Mouse (Mus musculus): Measurements from ENCODE around the gene Rassf3. TPM values are rescaled to one million over a fixed set of nuclear protein-coding genes. Genes with fewer than 3 reads are reported as not detected.

The Rassf3 gene
- total and polyA plus RNA-seq, 3 experiments, result 0.07 to 0.66 TPM; not detected in 1

- Histone ChIP-seq H3K36me3 (replicated peaks) (no peaks in the 10 kb centered on the region), H3K4me3 (ENCODE audit: low read depth, low read length) (no peak overlapping the region), H3K27me3 (ENCODE audit: insufficient read depth, low read length) (peaks cover 13% of the 10 kb centered on the region), H3K9me3 (replicated peaks) (no peaks in the 10 kb centered on the region), H3K4me1 (ENCODE audit: insufficient read depth, low read depth, low read length) (peaks cover 4% of the 10 kb centered on the region; the same call in 1 of the 2 replicates)
- DNase-seq (ENCODE audit: low spot score) (no peak), ATAC-seq (ENCODE audit: extremely low read depth, insufficient number of reproducible peaks, low FRiP score, poor library complexity, severe bottlenecking) (no peak)
- TF ChIP-seq POLR2AphosphoS5 (IDR thresholded peaks at IDR 0.05; ENCODE audit: insufficient replicate concordance, low read depth, low read length), result no peak
- no peak for TF ChIP-seq GATA2 (IDR thresholded peaks at IDR 0.05; ENCODE audit: borderline replicate concordance, low read depth, low read length)
- no peak for TF ChIP-seq GATA1 (IDR thresholded peaks at IDR 0.05; ENCODE audit: borderline replicate concordance, low read length)
- no peak for TF ChIP-seq TAL1 (conservative IDR thresholded peaks at IDR 0.05; ENCODE audit: low read depth, low read length)
- TF ChIP-seq CTCF (IDR thresholded peaks at IDR 0.05; ENCODE audit: low read depth, low read length), result no peak
Measured at GRCm38 (mm10) chr10:121507755-121508544, 31.8 kb upstream of the Rassf3 start.

- peaks cover 4% of the 10 kb centered on the region; the same call in 1 of the 2 replicates for H3K4me1 ChIP-seq (ENCODE audit: insufficient read depth, low read depth, low read length)
- no peak overlapping the region for H3K4me3 ChIP-seq (ENCODE audit: low read depth, low read length)
- H3K36me3 ChIP-seq (replicated peaks), result no peaks in the 10 kb centered on the region
- no peak for DNase-seq (ENCODE audit: low spot score)
- peak; percentile 34; the same call in 1 of the 2 replicates for ATAC-seq (ENCODE audit: extremely low read depth, insufficient number of reproducible peaks, low FRiP score, poor library complexity, severe bottlenecking)
- peaks cover 13% of the 10 kb centered on the region for H3K27me3 ChIP-seq (ENCODE audit: insufficient read depth, low read length)
- no peak for TF ChIP-seq POLR2AphosphoS5 (IDR thresholded peaks at IDR 0.05; ENCODE audit: insufficient replicate concordance, low read depth, low read length)
- no peak for TF ChIP-seq TAL1 (conservative IDR thresholded peaks at IDR 0.05; ENCODE audit: low read depth, low read length)
- TF ChIP-seq CTCF (IDR thresholded peaks at IDR 0.05; ENCODE audit: low read depth, low read length), result no peak
- no peak for TF ChIP-seq GATA1 (IDR thresholded peaks at IDR 0.05; ENCODE audit: borderline replicate concordance, low read length)
- TF ChIP-seq GATA2 (IDR thresholded peaks at IDR 0.05; ENCODE audit: borderline replicate concordance, low read depth, low read length), result no peak
- no peaks in the 10 kb centered on the region for H3K9me3 ChIP-seq (replicated peaks)
Measured at GRCm38 (mm10) chr10:121506731-121507583, 30.8 kb upstream of the Rassf3 start.

GRCm38 (mm10) chr10:121505929-121506328 is 29.8 kb upstream of the Rassf3 start:
- Histone ChIP-seq H3K9me3 (replicated peaks) (no peaks in the 10 kb centered on the region), H3K4me1 (ENCODE audit: insufficient read depth, low read depth, low read length) (peaks cover 4% of the 10 kb centered on the region; the same call in 1 of the 2 replicates), H3K4me3 (ENCODE audit: low read depth, low read length) (no peak overlapping the region), H3K27me3 (ENCODE audit: insufficient read depth, low read length) (peaks cover 13% of the 10 kb centered on the region), H3K36me3 (replicated peaks) (no peaks in the 10 kb centered on the region)
- DNase-seq (ENCODE audit: low spot score) (no peak), ATAC-seq (ENCODE audit: extremely low read depth, insufficient number of reproducible peaks, low FRiP score, poor library complexity, severe bottlenecking) (no peak)
- no peak for TF ChIP-seq CTCF (IDR thresholded peaks at IDR 0.05; ENCODE audit: low read depth, low read length)
- no peak for TF ChIP-seq GATA2 (IDR thresholded peaks at IDR 0.05; ENCODE audit: borderline replicate concordance, low read depth, low read length)
- no peak for TF ChIP-seq POLR2AphosphoS5 (IDR thresholded peaks at IDR 0.05; ENCODE audit: insufficient replicate concordance, low read depth, low read length)
- TF ChIP-seq TAL1 (conservative IDR thresholded peaks at IDR 0.05; ENCODE audit: low read depth, low read length), result no peak
- no peak for TF ChIP-seq GATA1 (IDR thresholded peaks at IDR 0.05; ENCODE audit: borderline replicate concordance, low read length)

GRCm38 (mm10) chr10:121504973-121505911 is 29.1 kb upstream of the Rassf3 start:
- Histone ChIP-seq H3K4me3 (ENCODE audit: low read depth, low read length) (no peak overlapping the region), H3K27me3 (ENCODE audit: insufficient read depth, low read length) (peaks cover 11% of the 10 kb centered on the region), H3K36me3 (replicated peaks) (no peaks in the 10 kb centered on the region), H3K4me1 (ENCODE audit: insufficient read depth, low read depth, low read length) (peaks cover 4% of the 10 kb centered on the region; the same call in 1 of the 2 replicates), H3K9me3 (replicated peaks) (no peaks in the 10 kb centered on the region)
- ATAC-seq (ENCODE audit: extremely low read depth, insufficient number of reproducible peaks, low FRiP score, poor library complexity, severe bottlenecking), result no peak
- no peak for DNase-seq (ENCODE audit: low spot score)
- TF ChIP-seq CTCF (IDR thresholded peaks at IDR 0.05; ENCODE audit: low read depth, low read length), result no peak
- TF ChIP-seq POLR2AphosphoS5 (IDR thresholded peaks at IDR 0.05; ENCODE audit: insufficient replicate concordance, low read depth, low read length), result no peak
- TF ChIP-seq TAL1 (conservative IDR thresholded peaks at IDR 0.05; ENCODE audit: low read depth, low read length), result no peak
- TF ChIP-seq GATA2 (IDR thresholded peaks at IDR 0.05; ENCODE audit: borderline replicate concordance, low read depth, low read length), result no peak
- no peak for TF ChIP-seq GATA1 (IDR thresholded peaks at IDR 0.05; ENCODE audit: borderline replicate concordance, low read length)

- no peak overlapping the region for H3K4me3 ChIP-seq (ENCODE audit: low read depth, low read length)
- H3K9me3 ChIP-seq (replicated peaks), result no peaks in the 10 kb centered on the region
- H3K4me1 ChIP-seq (ENCODE audit: insufficient read depth, low read depth, low read length), result peaks cover 4% of the 10 kb centered on the region; the same call in 1 of the 2 replicates
- no peaks in the 10 kb centered on the region for H3K36me3 ChIP-seq (replicated peaks)
- DNase-seq (ENCODE audit: low spot score) (no peak), ATAC-seq (ENCODE audit: extremely low read depth, insufficient number of reproducible peaks, low FRiP score, poor library complexity, severe bottlenecking) (no peak)
- peaks cover 3% of the 10 kb centered on the region; the same call in 1 of the 2 replicates for H3K27me3 ChIP-seq (ENCODE audit: insufficient read depth, low read length)
- no peak for TF ChIP-seq POLR2AphosphoS5 (IDR thresholded peaks at IDR 0.05; ENCODE audit: insufficient replicate concordance, low read depth, low read length)
- no peak for TF ChIP-seq TAL1 (conservative IDR thresholded peaks at IDR 0.05; ENCODE audit: low read depth, low read length)
- TF ChIP-seq GATA1 (IDR thresholded peaks at IDR 0.05; ENCODE audit: borderline replicate concordance, low read length), result no peak
- TF ChIP-seq CTCF (IDR thresholded peaks at IDR 0.05; ENCODE audit: low read depth, low read length), result no peak
- TF ChIP-seq GATA2 (IDR thresholded peaks at IDR 0.05; ENCODE audit: borderline replicate concordance, low read depth, low read length), result no peak
Measured at GRCm38 (mm10) chr10:121501160-121501559, 25.0 kb upstream of the Rassf3 start.
